Mouse (Mus musculus): ENCODE measurements around the gene Nr1d2. TPM values are rescaled to one million over a fixed set of nuclear protein-coding genes. Genes with fewer than 3 reads are reported as not detected.
"Not testable (repeated sequence)": the region's sequence is repeated elsewhere in the genome, so short reads cannot be mapped to it uniquely, and the experiment has no call there.

Nr1d2 gene
- polyA plus RNA-seq, 1 experiment from 2014 or later = 9.9 TPM

- 64% methylated on average over 4 of the region's 4 CpGs for WGBS
- Histone ChIP-seq H3K9ac (replicated peaks; ENCODE audit: low read depth, low read length) (no peak overlapping the region), H3K4me2 (replicated peaks; ENCODE audit: low read depth, low read length) (peak overlapping the region; percentile 69), H3K36me3 (ENCODE audit: control insufficient read depth, insufficient read depth, low read length) (no peaks in the 10 kb centered on the region), H3K27ac (ENCODE audit: low read length) (peak overlapping the region; percentile 82), H3K4me3 (ENCODE audit: low read depth, low read length) (no peak overlapping the region; the same call in 1 of the 2 replicates), H3K9me3 (ENCODE audit: control insufficient read depth, low read depth, low read length) (no peaks in the 10 kb centered on the region), H3K4me1 (ENCODE audit: control insufficient read depth, insufficient read depth, low read length) (no peaks in the 10 kb centered on the region), H3K27me3 (ENCODE audit: control insufficient read depth, insufficient read depth, low read length) (no peaks in the 10 kb centered on the region)
- no peak for ATAC-seq (ENCODE audit: insufficient number of reproducible peaks, insufficient read depth, low FRiP score, low read depth)
Observed at GRCm38 (mm10) chr14:18237381-18237780, 1.5 kb downstream of the Nr1d2 start.

- ATAC-seq (ENCODE audit: insufficient number of reproducible peaks, insufficient read depth, low FRiP score, low read depth); H3K36me3 ChIP-seq (ENCODE audit: control insufficient read depth, insufficient read depth, low read length): not testable (repeated sequence)
Observed at GRCm38 (mm10) chr14:18236496-18237235, 2.3 kb downstream of the Nr1d2 start.

DNA sequence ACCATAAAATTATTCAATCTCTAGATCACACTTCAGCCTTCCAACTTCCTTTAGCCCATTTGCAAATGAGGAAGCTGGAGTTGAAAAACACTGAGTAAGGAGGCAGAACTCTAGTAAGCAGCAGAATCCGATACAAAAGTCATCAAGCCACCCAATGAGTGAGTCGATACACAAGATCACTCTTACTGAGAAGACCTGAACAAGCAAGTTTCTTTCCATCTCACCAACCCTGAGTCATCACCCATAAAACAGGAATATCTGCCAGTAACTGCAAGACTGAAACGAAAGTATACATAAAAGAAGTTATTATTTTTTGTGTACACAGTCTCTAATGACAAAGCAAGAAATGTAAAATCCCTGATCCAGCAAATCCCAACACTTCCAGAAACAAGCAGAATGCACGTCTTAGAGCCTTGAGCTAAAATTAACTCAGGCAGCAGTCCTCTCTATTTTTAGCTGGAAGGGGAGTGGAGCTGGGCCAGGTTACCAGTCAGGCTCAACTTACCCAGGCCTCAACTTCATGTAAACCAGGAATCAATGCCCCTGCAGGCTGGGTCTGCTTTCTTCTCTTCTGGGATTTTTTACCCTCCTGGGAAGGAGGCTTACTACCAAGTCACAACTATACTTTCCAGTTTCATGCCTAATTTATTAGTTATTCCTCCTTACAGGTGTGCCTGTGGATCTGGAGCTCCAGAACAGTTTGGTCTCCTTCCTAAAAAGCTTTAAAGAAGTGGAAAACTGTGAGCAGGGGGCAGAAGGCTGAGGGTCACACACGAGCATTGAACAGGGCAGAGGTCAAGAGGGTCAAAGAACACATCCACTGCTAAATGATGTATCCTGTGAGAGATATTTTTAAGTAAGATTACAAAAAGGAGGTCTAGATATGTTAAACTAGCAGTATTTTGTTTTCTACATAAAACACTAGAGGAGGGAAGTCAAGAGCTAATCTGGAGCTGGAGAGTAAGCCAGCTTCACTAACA is 4.7 kb downstream of the Nr1d2 start:
- Histone ChIP-seq H3K27me3 (ENCODE audit: control insufficient read depth, insufficient read depth, low read length) (no peaks in the 10 kb centered on the region), H3K4me3 (ENCODE audit: low read depth, low read length) (no peak overlapping the region), H3K9me3 (ENCODE audit: control insufficient read depth, low read depth, low read length) (no peaks in the 10 kb centered on the region), H3K9ac (replicated peaks; ENCODE audit: low read depth, low read length) (no peak overlapping the region), H3K4me1 (ENCODE audit: control insufficient read depth, insufficient read depth, low read length) (no peaks in the 10 kb centered on the region), H3K4me2 (replicated peaks; ENCODE audit: low read depth, low read length) (no peak overlapping the region), H3K27ac (ENCODE audit: low read length) (no peak overlapping the region), H3K36me3 (ENCODE audit: control insufficient read depth, insufficient read depth, low read length) (no peaks in the 10 kb centered on the region)
- 50% methylated on average over 5 of the region's 5 CpGs for WGBS
- ATAC-seq (ENCODE audit: insufficient number of reproducible peaks, insufficient read depth, low FRiP score, low read depth) = no peak

More at GRCm38 (mm10) chr14:18236496-18237235, 2.3 kb downstream of the Nr1d2 start:
- H3K27ac ChIP-seq (ENCODE audit: low read length); H3K4me3 ChIP-seq (ENCODE audit: low read depth, low read length); H3K9ac ChIP-seq (replicated peaks; ENCODE audit: low read depth, low read length); H3K4me2 ChIP-seq (replicated peaks; ENCODE audit: low read depth, low read length); H3K27me3 ChIP-seq (ENCODE audit: control insufficient read depth, insufficient read depth, low read length); H3K9me3 ChIP-seq (ENCODE audit: control insufficient read depth, low read depth, low read length); H3K4me1 ChIP-seq (ENCODE audit: control insufficient read depth, insufficient read depth, low read length): not testable (repeated sequence)
- 62% methylated on average over 2 of the region's 2 CpGs for WGBS

GRCm38 (mm10) chr14:18233076-18233475 is 5.9 kb downstream of the Nr1d2 start:
- ATAC-seq (ENCODE audit: insufficient number of reproducible peaks, insufficient read depth, low FRiP score, low read depth) = no peak
- H3K4me3 ChIP-seq (ENCODE audit: low read depth, low read length) = no peak overlapping the region
- no peaks in the 10 kb centered on the region for H3K36me3 ChIP-seq (ENCODE audit: control insufficient read depth, insufficient read depth, low read length)
- H3K27ac ChIP-seq (ENCODE audit: low read length) = no peak overlapping the region
- no peaks in the 10 kb centered on the region for H3K4me1 ChIP-seq (ENCODE audit: control insufficient read depth, insufficient read depth, low read length)
- 81% methylated on average over 2 of the region's 2 CpGs for WGBS
- no peak overlapping the region for H3K4me2 ChIP-seq (replicated peaks; ENCODE audit: low read depth, low read length)
- no peaks in the 10 kb centered on the region for H3K27me3 ChIP-seq (ENCODE audit: control insufficient read depth, insufficient read depth, low read length)
- H3K9me3 ChIP-seq (ENCODE audit: control insufficient read depth, low read depth, low read length) = no peaks in the 10 kb centered on the region
- H3K9ac ChIP-seq (replicated peaks; ENCODE audit: low read depth, low read length) = no peak overlapping the region

- H3K36me3 ChIP-seq (ENCODE audit: control insufficient read depth, insufficient read depth, low read length); H3K9me3 ChIP-seq (ENCODE audit: control insufficient read depth, low read depth, low read length); H3K9ac ChIP-seq (replicated peaks; ENCODE audit: low read depth, low read length); H3K4me1 ChIP-seq (ENCODE audit: control insufficient read depth, insufficient read depth, low read length); ATAC-seq (ENCODE audit: insufficient number of reproducible peaks, insufficient read depth, low FRiP score, low read depth); H3K4me2 ChIP-seq (replicated peaks; ENCODE audit: low read depth, low read length); H3K27ac ChIP-seq (ENCODE audit: low read length); H3K27me3 ChIP-seq (ENCODE audit: control insufficient read depth, insufficient read depth, low read length); H3K4me3 ChIP-seq (ENCODE audit: low read depth, low read length): not testable (repeated sequence)
- WGBS = 92% methylated on average over 8 of the region's 8 CpGs
Observed at GRCm38 (mm10) chr14:18231866-18232265, 7.1 kb downstream of the Nr1d2 start.

DNA sequence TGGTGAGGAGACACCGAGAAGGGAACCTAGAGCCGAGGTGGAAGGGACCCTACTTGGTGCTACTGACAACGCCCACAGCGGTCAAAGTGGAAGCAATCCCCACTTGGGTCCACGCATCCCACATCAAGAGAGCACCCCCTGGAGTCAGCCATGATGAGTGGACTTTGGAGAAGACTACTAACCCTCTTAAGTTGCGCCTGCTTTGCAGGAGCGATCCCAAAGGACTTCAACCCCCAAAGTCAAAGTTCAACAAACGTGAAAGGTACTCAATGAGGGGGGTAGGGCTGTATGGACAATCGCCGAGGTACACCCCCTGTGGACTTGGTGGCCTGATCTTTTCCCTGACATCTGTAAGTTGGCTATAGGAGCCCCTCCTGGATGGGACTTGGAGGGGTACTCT is 9.2 kb downstream of the Nr1d2 start:
- not testable (repeated sequence) for H3K9me3 ChIP-seq (ENCODE audit: control insufficient read depth, low read depth, low read length); H3K4me2 ChIP-seq (replicated peaks; ENCODE audit: low read depth, low read length); H3K27ac ChIP-seq (ENCODE audit: low read length); H3K27me3 ChIP-seq (ENCODE audit: control insufficient read depth, insufficient read depth, low read length); H3K36me3 ChIP-seq (ENCODE audit: control insufficient read depth, insufficient read depth, low read length); H3K4me1 ChIP-seq (ENCODE audit: control insufficient read depth, insufficient read depth, low read length); H3K4me3 ChIP-seq (ENCODE audit: low read depth, low read length); ATAC-seq (ENCODE audit: insufficient number of reproducible peaks, insufficient read depth, low FRiP score, low read depth); H3K9ac ChIP-seq (replicated peaks; ENCODE audit: low read depth, low read length)
- WGBS = 92% methylated on average over 10 of the region's 10 CpGs

- H3K27me3 ChIP-seq (ENCODE audit: control insufficient read depth, insufficient read depth, low read length); H3K36me3 ChIP-seq (ENCODE audit: control insufficient read depth, insufficient read depth, low read length); H3K4me1 ChIP-seq (ENCODE audit: control insufficient read depth, insufficient read depth, low read length); H3K4me2 ChIP-seq (replicated peaks; ENCODE audit: low read depth, low read length); H3K9ac ChIP-seq (replicated peaks; ENCODE audit: low read depth, low read length); H3K4me3 ChIP-seq (ENCODE audit: low read depth, low read length); H3K27ac ChIP-seq (ENCODE audit: low read length); H3K9me3 ChIP-seq (ENCODE audit: control insufficient read depth, low read depth, low read length); ATAC-seq (ENCODE audit: insufficient number of reproducible peaks, insufficient read depth, low FRiP score, low read depth): not testable (repeated sequence)
- WGBS = 82% methylated on average over 11 of the region's 11 CpGs
Observed at GRCm38 (mm10) chr14:18226181-18226580, 12.7 kb downstream of the Nr1d2 start.

DNA sequence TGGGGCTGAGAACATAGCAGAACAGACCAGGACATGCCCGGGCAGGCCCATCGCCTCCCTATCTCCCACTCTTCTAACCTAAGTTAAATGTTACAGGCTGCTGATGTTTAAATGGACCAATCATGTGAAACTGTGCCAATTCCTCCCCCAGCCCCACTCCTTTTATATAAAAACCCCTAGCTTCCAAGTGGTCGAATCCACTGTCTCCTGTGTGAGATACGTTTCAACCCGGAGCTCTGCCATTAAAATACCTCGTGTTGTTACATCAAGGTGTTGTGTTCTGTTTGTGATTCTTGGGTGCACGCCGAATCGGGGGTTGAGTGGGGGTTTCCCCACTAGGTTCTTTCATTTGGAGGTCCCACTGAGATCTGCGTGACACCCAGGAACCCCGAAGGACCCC is 13.5 kb downstream of the Nr1d2 start:
- WGBS = 92% methylated on average over 11 of the region's 11 CpGs
- H3K27ac ChIP-seq (ENCODE audit: low read length); H3K4me2 ChIP-seq (replicated peaks; ENCODE audit: low read depth, low read length); H3K9me3 ChIP-seq (ENCODE audit: control insufficient read depth, low read depth, low read length); H3K4me1 ChIP-seq (ENCODE audit: control insufficient read depth, insufficient read depth, low read length); ATAC-seq (ENCODE audit: insufficient number of reproducible peaks, insufficient read depth, low FRiP score, low read depth); H3K27me3 ChIP-seq (ENCODE audit: control insufficient read depth, insufficient read depth, low read length); H3K36me3 ChIP-seq (ENCODE audit: control insufficient read depth, insufficient read depth, low read length); H3K9ac ChIP-seq (replicated peaks; ENCODE audit: low read depth, low read length); H3K4me3 ChIP-seq (ENCODE audit: low read depth, low read length): not testable (repeated sequence)

Data from stomach, embryonic 14.5 days (tissue).